Mouse (Mus musculus) testis, adult 2 months (tissue): ENCODE measurements around the gene Lrtm2. TPM values are rescaled to one million over a fixed set of nuclear protein-coding genes. Genes with fewer than 3 reads are reported as not detected.
A peak's percentile ranks its signal among the peaks of the same experiment; 100 is the strongest.

Experiments used
- H3K27ac ChIP-seq: fragments of 200-500 bp; 2 replicates; pipeline ENCODE4 v1.5.1; 2012; ENCODE audit warnings: low read depth, low read length; ENCODE audit not compliant: control insufficient read depth, insufficient read depth
- H3K27me3 ChIP-seq: fragments of 200-500 bp; 2 replicates; pipeline ENCODE4 v1.6.1; 2012; ENCODE audit warnings: mild to moderate bottlenecking, low read length, moderate library complexity; ENCODE audit not compliant: control insufficient read depth, insufficient read depth
- H3K36me3 ChIP-seq: fragments of 200-500 bp; 2 replicates; pipeline ENCODE4 v1.6.1; 2012; ENCODE audit warnings: mild to moderate bottlenecking, low read length; ENCODE audit not compliant: control insufficient read depth, insufficient read depth
- H3K4me1 ChIP-seq: fragments of 200-500 bp; 2 replicates; pipeline ENCODE4 v1.6.1; 2012; ENCODE audit warnings: low read length; ENCODE audit not compliant: control insufficient read depth, insufficient read depth
- H3K4me3 ChIP-seq: fragments of 200-500 bp; 2 replicates; pipeline ENCODE4 v1.5.1; 2012; ENCODE audit warnings: low read depth, mild to moderate bottlenecking, low read length, moderate library complexity, mixed read lengths; ENCODE audit not compliant: control insufficient read depth
- CTCF ChIP-seq: fragments of 200-500 bp; IDR thresholded peaks from 2 replicates; pipeline ENCODE4 v1.5.1; 2012; ENCODE audit warnings: low read depth, mild to moderate bottlenecking, inconsistent platforms, low read length, moderate library complexity; ENCODE audit not compliant: control insufficient read depth, insufficient read depth, insufficient replicate concordance
- POLR2A ChIP-seq: fragments of 200-500 bp; IDR thresholded peaks from 2 replicates; pipeline ENCODE4 v1.6.1; 2012; ENCODE audit warnings: low read depth, mild to moderate bottlenecking, inconsistent platforms, low read length, moderate library complexity; ENCODE audit not compliant: control insufficient read depth
- polyA plus RNA-seq: library from polyadenylated mRNA; depleted of rRNA; stranded (reverse); fragments of >200 nt; gene quantifications from 2 replicates; pipeline ENCODE4 v1.2.3, GENCODE M21; 2012

Gene Lrtm2
- polyA plus RNA-seq, 1 experiment: 0.10 TPM

GRCm38 (mm10) chr6:119348234-119348633 is 17.7 kb upstream of the Lrtm2 start:
- Histone ChIP-seq H3K27ac (no peak overlapping the region), H3K27me3 (no peaks in the 10 kb centered on the region), H3K36me3 (no peaks in the 10 kb centered on the region), H3K4me3 (no peak overlapping the region), H3K4me1 (peaks cover 3% of the 10 kb centered on the region; the same call in 1 of the 2 replicates)
- TF ChIP-seq POLR2A: no peak
- peak; percentile 18; the same call in 1 of the 2 replicates for TF ChIP-seq CTCF

- no peak overlapping the region for H3K27ac ChIP-seq
- no peak overlapping the region for H3K4me3 ChIP-seq
- H3K36me3 ChIP-seq: no peaks in the 10 kb centered on the region
- TF ChIP-seq CTCF (no peak), POLR2A (no peak)
- H3K4me1 ChIP-seq: peaks cover 3% of the 10 kb centered on the region; the same call in 1 of the 2 replicates
- H3K27me3 ChIP-seq: no peaks in the 10 kb centered on the region
Observed at GRCm38 (mm10) chr6:119347813-119348212, 17.2 kb upstream of the Lrtm2 start.

GRCm38 (mm10) chr6:119346257-119346656 is 15.7 kb upstream of the Lrtm2 start:
- Histone ChIP-seq H3K27ac (no peak overlapping the region), H3K27me3 (no peaks in the 10 kb centered on the region)

DNA sequence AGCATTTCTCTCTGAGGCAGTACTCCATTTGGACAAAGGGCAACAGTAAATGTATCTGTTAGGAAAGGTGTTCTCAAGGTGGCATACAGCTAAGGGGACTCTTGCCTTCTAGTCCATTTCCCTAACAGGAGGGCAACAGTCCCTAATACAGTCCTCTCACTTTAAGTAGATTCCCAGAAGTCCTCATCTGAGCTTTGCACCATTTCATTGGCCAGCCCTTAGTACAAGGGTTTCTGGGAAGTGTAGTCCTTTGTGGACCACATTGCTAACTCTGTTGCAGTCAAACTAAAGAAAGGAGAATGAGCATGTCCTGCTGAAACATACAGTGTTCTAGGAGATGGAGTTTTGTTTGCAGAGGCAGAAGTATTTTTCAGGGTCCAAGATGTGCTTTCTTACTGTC is 10.8 kb upstream of the Lrtm2 start:
- Histone ChIP-seq H3K27ac (no peak overlapping the region), H3K4me1 (no peaks in the 10 kb centered on the region), H3K4me3 (no peak overlapping the region), H3K27me3 (no peaks in the 10 kb centered on the region), H3K36me3 (no peaks in the 10 kb centered on the region)
- TF ChIP-seq CTCF: no peak
- TF ChIP-seq POLR2A: no peak

More at GRCm38 (mm10) chr6:119346257-119346656, 15.7 kb upstream of the Lrtm2 start:
- TF ChIP-seq POLR2A: no peak
- no peak for TF ChIP-seq CTCF
- Histone ChIP-seq H3K36me3 (no peaks in the 10 kb centered on the region), H3K4me3 (no peak overlapping the region), H3K4me1 (peaks cover 3% of the 10 kb centered on the region; the same call in 1 of the 2 replicates)

- H3K27me3 ChIP-seq: no peaks in the 10 kb centered on the region
- no peak for TF ChIP-seq CTCF
- H3K4me3 ChIP-seq: no peak overlapping the region
- H3K27ac ChIP-seq: no peak overlapping the region
- no peaks in the 10 kb centered on the region for H3K36me3 ChIP-seq
- H3K4me1 ChIP-seq: no peaks in the 10 kb centered on the region
Observed at GRCm38 (mm10) chr6:119338121-119338912, 7.8 kb upstream of the Lrtm2 start.

GRCm38 (mm10) chr6:119337287-119337686 is 6.7 kb upstream of the Lrtm2 start:
- H3K4me3 ChIP-seq: no peak overlapping the region
- no peaks in the 10 kb centered on the region for H3K4me1 ChIP-seq
- no peak overlapping the region for H3K27ac ChIP-seq
- TF ChIP-seq CTCF (no peak), POLR2A (no peak)
- no peaks in the 10 kb centered on the region for H3K27me3 ChIP-seq
- no peaks in the 10 kb centered on the region for H3K36me3 ChIP-seq

DNA sequence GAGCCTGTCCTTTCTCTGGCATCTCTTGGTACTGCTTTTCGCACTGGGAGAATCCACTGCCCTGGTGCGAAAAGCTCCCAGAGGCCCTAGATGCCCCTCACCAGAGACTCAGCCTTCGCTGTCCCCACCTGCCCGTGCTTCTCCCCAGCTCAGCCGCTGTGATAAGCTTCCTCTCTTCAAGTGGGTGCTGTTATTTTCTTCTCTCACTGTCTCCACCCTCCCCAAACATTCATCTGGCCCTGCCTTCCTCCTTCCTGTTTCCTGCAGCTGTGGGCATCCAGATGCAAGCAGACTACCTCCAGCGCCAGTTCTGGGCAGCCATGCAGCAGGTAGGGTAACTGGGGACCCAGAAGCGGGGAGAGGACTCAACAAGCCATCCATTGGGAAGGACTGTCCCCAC is 5.6 kb upstream of the Lrtm2 start:
- no peak overlapping the region for H3K4me3 ChIP-seq
- no peaks in the 10 kb centered on the region for H3K4me1 ChIP-seq

DNA sequence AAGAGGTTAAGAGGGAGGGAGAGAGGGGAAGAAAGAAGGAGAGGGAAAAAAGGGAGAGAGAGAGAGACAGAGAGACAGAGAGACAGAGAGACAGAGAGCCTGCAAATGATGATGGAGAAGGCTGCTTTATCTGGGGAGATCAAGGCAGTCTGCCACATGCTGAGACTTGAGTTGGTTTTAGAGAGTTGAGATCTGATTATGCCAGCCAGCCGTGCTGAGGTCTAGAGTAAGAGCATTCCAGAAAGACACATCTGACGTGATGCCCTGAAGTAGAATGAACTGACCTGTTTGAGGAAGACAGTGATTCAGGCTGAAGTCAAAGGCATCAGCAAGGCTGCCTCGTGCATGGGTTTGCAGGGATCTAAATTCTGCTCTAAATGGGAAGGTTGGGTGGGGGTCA is 3.3 kb upstream of the Lrtm2 start:
- TF ChIP-seq POLR2A (no peak), CTCF (no peak)
- Histone ChIP-seq H3K27ac (no peak overlapping the region), H3K4me3 (no peak overlapping the region), H3K36me3 (no peaks in the 10 kb centered on the region), H3K4me1 (peaks cover 5% of the 10 kb centered on the region), H3K27me3 (no peaks in the 10 kb centered on the region)

More for the DNA sequence above, 5.6 kb upstream of the Lrtm2 start:
- H3K27me3 ChIP-seq: no peaks in the 10 kb centered on the region
- no peak overlapping the region for H3K27ac ChIP-seq
- H3K36me3 ChIP-seq: no peaks in the 10 kb centered on the region
- TF ChIP-seq POLR2A (no peak), CTCF (no peak)
